Mouse (Mus musculus): ENCODE data around the gene Fbf1.
"Not testable (repeated sequence)": the region's sequence is repeated elsewhere in the genome, so short reads cannot be mapped to it uniquely, and the experiment has no call there.

Fbf1 gene

GRCm38 (mm10) chr11:116132366-116133333, 35.3 kb downstream of the Fbf1 start:
- DNase-seq = peak; percentile 63

GRCm38 (mm10) chr11:116131349-116132170, 36.4 kb downstream of the Fbf1 start:
- peak; percentile 55 for DNase-seq

DNA sequence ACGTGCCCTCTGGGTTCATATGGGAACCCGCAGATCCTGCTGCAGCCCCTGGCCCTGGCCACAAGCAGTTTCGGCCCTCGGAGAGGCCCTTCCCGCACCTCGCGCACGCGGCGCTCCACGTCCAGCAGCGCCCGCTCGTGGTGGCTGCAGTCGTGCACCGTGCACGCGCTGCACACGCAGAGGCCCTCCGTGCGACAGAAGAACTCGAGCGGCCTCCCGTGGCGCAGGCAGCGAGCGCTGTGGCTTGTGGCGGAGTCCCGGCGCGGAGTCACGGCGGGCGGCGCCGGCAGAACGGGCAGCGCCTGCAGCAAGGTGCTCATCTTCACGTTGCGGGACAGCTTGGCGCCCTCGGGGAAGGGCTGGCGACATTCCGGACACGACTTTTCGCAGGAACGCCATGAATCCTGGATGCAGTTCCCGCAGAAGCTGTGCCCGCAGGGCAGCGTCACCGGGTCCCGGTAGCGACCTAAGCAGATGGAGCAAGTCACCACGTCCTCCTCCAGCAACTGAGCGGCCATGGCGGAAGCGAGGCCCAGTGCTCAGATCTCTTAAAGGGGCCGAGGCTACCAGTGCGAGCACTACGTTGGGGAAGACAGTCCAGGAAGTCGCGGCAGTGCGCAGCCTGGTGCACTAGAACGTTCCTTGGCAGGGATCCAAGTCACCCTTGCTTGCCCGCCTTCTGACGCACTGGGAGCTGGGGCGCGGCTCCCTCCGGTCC, 37.3 kb downstream of the Fbf1 start, which contains the start of gene Trim65:
Gene Trim65, minus strand, starts transcription at position 641 of the 718 bp plus-strand sequence.
- peak; percentile 86 for DNase-seq

- DNase-seq = no peak
Measured at GRCm38 (mm10) chr11:116129993-116130487, 37.9 kb downstream of the Fbf1 start.

GRCm38 (mm10) chr11:116129091-116129790, 38.7 kb downstream of the Fbf1 start:
- DNase-seq = peak; percentile 26

DNA sequence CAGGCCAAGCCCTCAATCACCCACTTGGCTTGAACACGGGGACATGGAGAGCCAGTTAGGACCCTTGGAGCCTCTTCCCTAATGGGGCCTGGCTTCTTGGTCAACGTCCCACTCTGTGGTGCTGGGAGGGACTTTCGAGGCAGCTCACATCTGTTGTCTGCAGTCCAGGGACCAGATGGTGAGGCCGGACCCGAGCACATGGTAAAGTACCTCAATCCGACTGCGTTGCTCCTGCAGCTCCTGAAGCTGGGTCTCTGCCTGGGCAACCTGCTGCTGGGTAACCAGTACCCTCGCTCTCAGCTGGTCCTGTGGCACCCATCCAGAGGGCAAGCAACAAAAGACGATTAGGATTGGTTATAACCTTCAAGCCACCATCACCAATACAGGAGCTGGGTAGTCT, 40.0 kb downstream of the Fbf1 start:
- DNase-seq = no peak

DNA sequence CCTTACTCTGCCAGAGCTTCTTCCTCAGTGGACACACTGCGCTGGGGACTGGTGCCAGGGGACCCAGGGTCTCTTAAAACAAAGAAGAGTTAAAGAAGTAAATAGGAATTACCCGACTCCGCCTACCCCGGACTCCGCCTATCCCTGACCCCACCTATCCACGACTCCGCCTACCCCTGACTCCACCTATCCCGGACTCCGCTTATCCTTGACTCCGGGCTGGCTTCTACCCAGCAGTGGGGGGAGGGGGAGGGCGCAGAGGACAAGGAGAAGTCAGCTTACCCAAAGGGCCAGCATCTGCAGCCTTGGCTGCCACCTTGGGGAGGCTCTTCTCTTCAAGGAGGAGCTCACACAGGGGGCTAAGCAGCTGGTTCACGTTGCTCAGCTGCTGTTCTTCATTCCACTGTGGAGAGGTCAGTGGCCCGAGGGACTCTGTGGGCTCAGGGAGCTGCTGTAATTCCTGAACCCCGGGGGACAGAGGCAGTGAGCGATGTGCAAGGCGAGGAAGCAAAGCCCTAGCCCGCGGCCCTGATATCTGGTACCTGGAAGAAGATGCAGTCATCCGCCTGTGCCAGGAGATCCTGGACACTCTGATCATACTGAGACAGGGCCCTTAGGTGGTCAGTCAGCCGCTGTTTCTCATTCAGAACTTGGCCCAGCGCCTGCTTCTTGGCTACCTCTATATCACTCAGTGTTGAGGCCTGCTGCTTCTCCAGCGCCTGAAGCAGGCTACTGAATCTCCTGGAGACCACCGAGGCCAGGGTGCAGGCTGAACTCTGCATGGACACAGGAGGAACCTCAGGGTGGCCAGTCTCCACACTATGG, 40.6 kb downstream of the Fbf1 start, which contains the start of gene Trim47:
Gene Trim47, minus strand, starts transcription at position 55 of the 825 bp plus-strand sequence.
- peak; percentile 64 for DNase-seq

DNA sequence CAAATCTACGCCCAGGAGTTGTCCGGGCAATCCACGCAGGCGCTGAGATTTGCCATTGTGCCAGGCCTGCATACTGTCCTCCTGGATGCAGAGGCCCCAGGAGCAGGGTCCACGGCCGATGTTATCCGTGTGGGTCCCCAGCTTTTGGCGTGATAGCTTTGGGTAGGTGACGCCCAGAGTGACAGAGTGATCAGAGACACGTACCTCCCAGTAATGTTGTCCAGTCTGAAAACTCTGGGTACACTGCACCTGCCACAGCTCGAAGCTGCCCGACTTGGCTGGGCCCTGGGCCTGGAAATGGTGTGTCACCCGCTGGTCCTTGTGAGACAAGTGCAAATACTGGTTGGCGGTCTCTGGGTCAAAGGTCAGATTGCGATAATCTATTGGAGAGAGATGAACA, 41.7 kb downstream of the Fbf1 start:
- DNase-seq = peak; percentile 28

DNA sequence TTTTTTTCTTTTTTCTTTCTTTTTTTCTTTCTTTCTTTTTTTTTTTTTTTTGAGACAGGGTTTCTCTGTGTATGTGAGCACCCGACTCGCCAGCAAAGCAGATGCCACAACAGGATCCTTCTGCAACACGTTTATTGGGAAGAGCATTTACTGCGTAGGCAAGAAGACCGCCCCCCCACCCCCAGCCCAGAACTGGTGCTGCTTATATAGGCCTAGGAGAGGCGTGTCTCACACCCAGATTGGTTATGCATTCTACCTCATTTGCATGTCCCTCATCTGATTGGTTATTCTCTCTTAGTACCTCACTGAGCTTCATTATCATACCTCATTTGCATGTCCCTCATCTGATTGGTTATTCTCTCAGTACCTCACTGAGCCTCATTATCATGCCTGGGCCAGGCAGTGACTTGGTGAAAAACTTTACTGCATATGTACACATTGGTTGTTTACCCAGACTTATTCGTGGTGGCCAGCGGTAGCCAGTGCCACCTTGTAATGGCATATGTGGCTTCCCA, 46.2 kb downstream of the Fbf1 start:
- DNase-seq = not testable (repeated sequence)

GRCm38 (mm10) chr11:116117819-116118218, 50.1 kb downstream of the Fbf1 start:
- no peak for DNase-seq

DNA sequence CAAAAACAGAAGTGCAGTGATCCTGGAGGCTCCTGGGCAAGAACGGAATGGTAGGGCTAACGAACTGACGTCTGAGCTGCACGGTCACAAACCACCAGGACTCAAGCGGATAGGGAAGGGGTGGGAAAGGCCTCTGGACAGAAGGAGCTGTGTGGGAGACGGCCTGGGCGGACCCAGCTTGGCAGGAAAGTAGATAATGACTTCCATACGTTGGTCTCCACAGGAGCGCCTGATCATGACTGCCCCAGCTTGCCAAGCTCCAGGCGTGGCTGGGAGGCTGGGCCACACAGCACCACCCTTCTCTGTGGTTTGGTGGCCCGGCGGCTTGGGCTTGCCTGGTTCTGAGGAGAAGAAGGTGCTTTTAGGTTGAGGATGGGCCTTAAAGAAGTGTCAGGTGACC, 50.7 kb downstream of the Fbf1 start:
- no peak for DNase-seq

DNA sequence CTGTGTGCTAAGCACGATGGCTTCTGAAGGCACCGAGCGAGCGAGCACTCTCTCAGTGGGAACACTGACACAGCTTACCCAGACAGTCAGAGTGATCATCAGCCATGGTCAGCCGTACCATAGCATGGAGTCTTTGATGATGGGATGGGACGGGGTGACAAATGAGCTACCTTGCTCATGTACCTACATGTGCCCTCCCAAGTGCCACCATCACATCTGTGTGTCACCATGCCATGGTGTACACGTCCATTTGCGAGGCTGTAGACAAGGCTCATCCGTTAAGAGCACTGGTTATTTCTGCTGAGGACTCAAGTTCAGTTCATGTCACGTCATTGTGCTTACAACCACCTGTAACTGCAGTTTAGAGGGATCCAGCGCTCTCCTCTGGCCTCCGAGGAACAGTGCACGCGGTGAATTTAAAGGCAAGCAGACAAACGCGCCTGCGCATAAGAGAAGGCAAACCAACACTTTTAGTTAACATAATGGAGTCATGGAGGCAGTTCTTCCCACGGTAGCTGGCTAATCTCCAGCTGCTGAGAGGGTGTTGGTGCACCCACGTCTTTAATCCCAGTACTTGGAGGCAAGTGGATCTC, 56.3 kb downstream of the Fbf1 start:
- DNase-seq = no peak

DNA sequence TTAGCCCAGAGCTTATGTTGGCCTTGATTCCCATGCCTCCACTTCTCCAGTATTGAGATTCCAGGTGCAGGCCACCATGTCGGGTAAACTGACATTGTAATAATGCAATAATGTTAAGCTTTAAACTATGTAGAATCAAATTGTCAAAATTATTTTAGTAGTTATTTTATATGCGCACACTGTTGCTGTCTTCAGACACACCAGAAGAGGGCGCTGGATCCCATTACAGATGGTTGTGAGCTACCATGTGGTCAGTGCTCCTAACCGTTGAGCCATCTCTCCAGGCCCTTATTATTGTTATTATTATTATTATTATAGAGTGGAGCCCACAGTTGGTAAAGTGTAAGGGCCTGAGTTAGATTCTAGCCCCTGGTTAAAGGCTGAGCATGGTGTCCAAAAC, 56.9 kb downstream of the Fbf1 start:
- no peak for DNase-seq

DNA sequence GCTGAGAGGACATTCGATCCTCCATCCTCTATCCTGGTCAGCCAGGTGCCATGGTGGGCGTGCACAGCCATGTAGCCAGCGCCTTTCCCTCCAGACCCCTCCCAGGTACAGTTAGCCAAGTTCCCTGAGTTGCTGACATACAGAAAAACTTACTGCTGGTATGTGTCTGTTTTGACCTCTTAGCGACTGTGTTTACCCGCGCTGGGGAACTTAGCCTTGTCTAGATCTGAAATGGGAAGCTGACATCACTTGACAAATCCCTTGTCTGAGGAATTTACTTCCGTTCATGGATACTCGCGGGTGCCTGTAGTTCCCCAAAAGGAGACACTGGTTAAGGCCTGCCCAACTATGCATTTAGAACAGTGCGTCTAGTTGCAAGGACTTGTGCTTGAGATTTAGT, 57.4 kb downstream of the Fbf1 start:
- no peak for DNase-seq

- no peak for DNase-seq
Measured at GRCm38 (mm10) chr11:116110131-116110530, 57.8 kb downstream of the Fbf1 start.

GRCm38 (mm10) chr11:116109441-116110081, 58.4 kb downstream of the Fbf1 start:
- no peak for DNase-seq

- no peak for DNase-seq
Measured at GRCm38 (mm10) chr11:116108464-116109137, 59.4 kb downstream of the Fbf1 start.

- DNase-seq = no peak
Measured at GRCm38 (mm10) chr11:116107777-116108285, 60.1 kb downstream of the Fbf1 start.
